Mouse (Mus musculus): ENCODE data around the gene Trnau1ap. TPM values are rescaled to one million over a fixed set of nuclear protein-coding genes. Genes with fewer than 3 reads are reported as not detected.

Trnau1ap gene
- 26.9 and 27.3 TPM in 2 replicates for polyA plus RNA-seq (2015; fragmentation: Nextera tagmentation; extraction: Ambion mirVana)

DNA sequence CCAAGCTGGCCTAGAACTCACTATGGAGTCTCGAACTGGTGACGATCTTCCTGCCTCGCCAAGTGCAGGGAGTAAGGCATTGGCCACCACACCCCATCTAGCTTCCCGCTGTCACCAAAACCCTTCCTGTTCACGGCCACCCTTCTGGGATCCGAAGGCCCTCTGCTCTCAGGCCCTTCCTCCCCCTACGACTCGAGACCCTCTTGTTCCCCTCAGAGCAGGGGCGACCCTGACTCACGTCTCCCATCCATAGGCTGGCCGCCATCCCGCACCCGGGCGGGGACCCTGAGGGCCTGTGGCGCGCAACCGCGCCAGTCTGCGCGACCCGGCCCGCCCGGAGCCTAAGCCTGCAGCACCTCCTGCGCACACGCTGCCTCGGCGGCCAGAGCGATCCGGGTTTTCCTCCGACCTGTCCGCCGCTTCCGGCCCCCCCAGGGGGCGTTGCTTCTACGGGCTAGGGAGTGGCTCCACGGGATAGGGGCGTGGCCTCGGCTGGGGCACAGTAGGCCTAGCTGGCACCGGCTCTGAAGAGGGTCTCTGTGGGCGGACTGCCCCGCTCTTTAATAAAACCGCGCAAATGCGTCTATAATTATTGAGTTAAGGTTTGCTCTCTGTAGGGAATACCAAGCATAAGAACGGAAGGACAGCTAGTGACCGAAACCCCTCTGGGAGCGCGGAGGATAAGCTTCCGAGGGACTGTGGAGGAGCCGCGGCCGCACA is at the start of gene Trnau1ap:
Gene Trnau1ap (minus strand): TSS at position 424 of the 720 bp plus-strand sequence.
- peak; percentile 96 for ATAC-seq (ENCODE audit: low read depth)
- H3K27ac ChIP-seq (ENCODE audit: low read length): peak within 1 kb of the TSS; percentile 85
- H3K27me3 ChIP-seq (ENCODE audit: control insufficient read depth, insufficient read depth, low read depth, low read length): no peaks in the 10 kb centered on the region
- peak within 1 kb of the TSS; percentile 93 for H3K4me2 ChIP-seq (ENCODE audit: low read depth, low read length)
- H3K4me3 ChIP-seq (ENCODE audit: low read depth, low read length): peak within 1 kb of the TSS; percentile 72
- H3K36me3 ChIP-seq (ENCODE audit: control insufficient read depth, insufficient read depth): peaks cover 28% of the 10 kb centered on the region
- peaks cover 20% of the 10 kb centered on the region for H3K4me1 ChIP-seq (ENCODE audit: control insufficient read depth, low read depth, low read length)
- H3K9ac ChIP-seq (ENCODE audit: low read depth, low read length): peak within 1 kb of the TSS; percentile 78
- under 1% methylated on average over 52 of the region's 52 CpGs for WGBS (ENCODE audit: insufficient replicate concordance)
- H3K9me3 ChIP-seq (replicated peaks; ENCODE audit: control insufficient read depth, low read length): no peaks in the 10 kb centered on the region

GRCm38 (mm10) chr4:132373820-132374219 is 44.5 kb upstream of the Trnau1ap start:
- Histone ChIP-seq H3K36me3 (ENCODE audit: control insufficient read depth, insufficient read depth) (peaks cover 26% of the 10 kb centered on the region), H3K4me2 (ENCODE audit: low read depth, low read length) (no peak overlapping the region), H3K9me3 (replicated peaks; ENCODE audit: control insufficient read depth, low read length) (no peaks in the 10 kb centered on the region), H3K9ac (ENCODE audit: low read depth, low read length) (no peak overlapping the region), H3K27ac (ENCODE audit: low read length) (no peak overlapping the region), H3K4me3 (ENCODE audit: low read depth, low read length) (no peak overlapping the region), H3K27me3 (ENCODE audit: control insufficient read depth, insufficient read depth, low read depth, low read length) (no peaks in the 10 kb centered on the region), H3K4me1 (ENCODE audit: control insufficient read depth, low read depth, low read length) (no peaks in the 10 kb centered on the region)
- no peak for ATAC-seq (ENCODE audit: low read depth)
- WGBS (ENCODE audit: insufficient replicate concordance): 80% methylated on average over 1 of the region's 1 CpGs

DNA sequence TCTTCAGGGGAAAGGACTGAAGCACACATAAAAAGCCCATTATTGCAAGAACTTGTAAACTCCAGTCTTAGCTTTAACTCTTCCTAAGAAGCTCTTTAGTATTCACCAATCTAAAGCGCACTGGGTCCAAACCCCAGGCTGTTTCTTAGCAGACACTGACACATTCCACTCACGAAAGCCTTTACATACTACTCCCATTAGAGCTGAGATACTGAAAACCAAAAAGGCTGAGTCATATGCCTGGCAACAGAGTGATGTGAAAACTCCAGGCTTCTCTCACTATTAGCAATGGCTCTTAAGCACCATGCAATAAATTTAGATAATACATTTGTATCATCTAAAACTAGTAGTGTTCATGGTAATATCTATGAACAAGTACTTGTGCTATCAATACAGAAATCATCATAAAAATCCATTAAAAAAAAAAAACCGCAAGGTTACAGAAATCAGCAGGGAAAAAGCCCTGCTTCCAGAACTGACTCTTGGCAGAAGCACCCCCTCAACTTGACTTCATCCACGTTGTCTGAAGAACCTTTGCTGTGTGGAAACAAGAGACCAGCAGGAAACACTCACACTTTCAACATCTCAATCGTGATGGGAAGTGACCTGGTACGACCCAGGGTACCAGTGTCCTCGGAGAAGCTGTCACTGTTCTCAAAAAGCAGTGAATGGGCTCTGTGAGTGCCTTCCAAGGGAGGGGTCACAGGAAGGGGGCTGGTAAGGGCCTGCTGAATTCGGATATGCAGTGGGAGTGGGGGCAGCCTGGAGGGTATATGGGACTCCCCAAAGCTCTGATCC is 40.8 kb upstream of the Trnau1ap start:
- Histone ChIP-seq H3K4me2 (ENCODE audit: low read depth, low read length) (no peak overlapping the region), H3K9ac (ENCODE audit: low read depth, low read length) (no peak overlapping the region), H3K9me3 (replicated peaks; ENCODE audit: control insufficient read depth, low read length) (no peaks in the 10 kb centered on the region), H3K27me3 (ENCODE audit: control insufficient read depth, insufficient read depth, low read depth, low read length) (no peaks in the 10 kb centered on the region), H3K36me3 (ENCODE audit: control insufficient read depth, insufficient read depth) (peaks cover 34% of the 10 kb centered on the region), H3K4me1 (ENCODE audit: control insufficient read depth, low read depth, low read length) (no peaks in the 10 kb centered on the region), H3K4me3 (ENCODE audit: low read depth, low read length) (no peak overlapping the region), H3K27ac (ENCODE audit: low read length) (no peak overlapping the region)
- no peak for ATAC-seq (ENCODE audit: low read depth)
- WGBS (ENCODE audit: insufficient replicate concordance): 78% methylated on average over 8 of the region's 8 CpGs

- Histone ChIP-seq H3K27me3 (ENCODE audit: control insufficient read depth, insufficient read depth, low read depth, low read length) (no peaks in the 10 kb centered on the region), H3K27ac (ENCODE audit: low read length) (no peak overlapping the region), H3K36me3 (ENCODE audit: control insufficient read depth, insufficient read depth) (peaks cover 42% of the 10 kb centered on the region), H3K4me1 (ENCODE audit: control insufficient read depth, low read depth, low read length) (no peaks in the 10 kb centered on the region), H3K4me2 (ENCODE audit: low read depth, low read length) (no peak overlapping the region), H3K9me3 (replicated peaks; ENCODE audit: control insufficient read depth, low read length) (no peaks in the 10 kb centered on the region), H3K4me3 (ENCODE audit: low read depth, low read length) (no peak overlapping the region), H3K9ac (ENCODE audit: low read depth, low read length) (no peak overlapping the region)
- WGBS (ENCODE audit: insufficient replicate concordance): 80% methylated on average over 18 of the region's 18 CpGs
- no peak for ATAC-seq (ENCODE audit: low read depth)
Measured at GRCm38 (mm10) chr4:132367480-132368201, 38.3 kb upstream of the Trnau1ap start.

- H3K27ac ChIP-seq (ENCODE audit: low read length): no peak overlapping the region
- no peak for ATAC-seq (ENCODE audit: low read depth)
- no peaks in the 10 kb centered on the region for H3K27me3 ChIP-seq (ENCODE audit: control insufficient read depth, insufficient read depth, low read depth, low read length)
- H3K4me1 ChIP-seq (ENCODE audit: control insufficient read depth, low read depth, low read length): no peaks in the 10 kb centered on the region
- no peak overlapping the region for H3K9ac ChIP-seq (ENCODE audit: low read depth, low read length)
- H3K36me3 ChIP-seq (ENCODE audit: control insufficient read depth, insufficient read depth): peaks cover 46% of the 10 kb centered on the region
- 84% methylated on average over 13 of the region's 13 CpGs for WGBS (ENCODE audit: insufficient replicate concordance)
- no peaks in the 10 kb centered on the region for H3K9me3 ChIP-seq (replicated peaks; ENCODE audit: control insufficient read depth, low read length)
- no peak overlapping the region for H3K4me2 ChIP-seq (ENCODE audit: low read depth, low read length)
- H3K4me3 ChIP-seq (ENCODE audit: low read depth, low read length): no peak overlapping the region
Measured at GRCm38 (mm10) chr4:132365450-132366060, 36.2 kb upstream of the Trnau1ap start.

- no peak overlapping the region for H3K27ac ChIP-seq (ENCODE audit: low read length)
- H3K27me3 ChIP-seq (ENCODE audit: control insufficient read depth, insufficient read depth, low read depth, low read length): no peaks in the 10 kb centered on the region
- H3K9ac ChIP-seq (ENCODE audit: low read depth, low read length): no peak overlapping the region
- WGBS (ENCODE audit: insufficient replicate concordance): 92% methylated on average over 11 of the region's 11 CpGs
- no peaks in the 10 kb centered on the region for H3K4me1 ChIP-seq (ENCODE audit: control insufficient read depth, low read depth, low read length)
- peaks cover 48% of the 10 kb centered on the region for H3K36me3 ChIP-seq (ENCODE audit: control insufficient read depth, insufficient read depth)
- no peak overlapping the region for H3K4me2 ChIP-seq (ENCODE audit: low read depth, low read length)
- H3K9me3 ChIP-seq (replicated peaks; ENCODE audit: control insufficient read depth, low read length): no peaks in the 10 kb centered on the region
- H3K4me3 ChIP-seq (ENCODE audit: low read depth, low read length): no peak overlapping the region
- ATAC-seq (ENCODE audit: low read depth): no peak
Measured at GRCm38 (mm10) chr4:132363487-132363886, 34.1 kb upstream of the Trnau1ap start.

DNA sequence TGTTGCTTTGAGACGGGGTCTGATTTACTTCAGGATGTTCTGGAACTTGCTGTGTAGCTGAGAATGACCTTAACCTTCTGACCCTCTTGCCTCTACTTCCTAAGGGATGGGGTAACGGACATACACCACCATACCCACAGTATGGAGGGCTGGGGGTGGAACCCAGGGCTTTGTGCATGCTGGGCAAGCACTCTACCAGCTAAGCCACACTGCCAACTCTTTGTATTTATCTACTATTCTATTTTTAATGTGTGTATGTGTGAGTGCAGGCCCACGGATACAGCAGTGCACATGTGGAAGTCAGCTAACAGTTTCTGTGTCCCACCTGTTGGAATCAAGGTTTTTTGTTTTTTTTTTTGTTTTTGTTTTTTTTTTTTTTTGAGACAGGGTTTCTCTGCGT is 30.2 kb upstream of the Trnau1ap start:
- H3K27ac ChIP-seq (ENCODE audit: low read length): no peak overlapping the region

GRCm38 (mm10) chr4:132356170-132356569 is 26.8 kb upstream of the Trnau1ap start:
- Histone ChIP-seq H3K4me2 (ENCODE audit: low read depth, low read length) (peak overlapping the region; percentile 41), H3K27ac (ENCODE audit: low read length) (peak overlapping the region; percentile 75), H3K9me3 (replicated peaks; ENCODE audit: control insufficient read depth, low read length) (no peaks in the 10 kb centered on the region), H3K4me3 (ENCODE audit: low read depth, low read length) (no peak overlapping the region), H3K27me3 (ENCODE audit: control insufficient read depth, insufficient read depth, low read depth, low read length) (no peaks in the 10 kb centered on the region), H3K9ac (ENCODE audit: low read depth, low read length) (0 out of 2 replicates have a peak overlapping the region, but pooled peaks have one; percentile 35), H3K36me3 (ENCODE audit: control insufficient read depth, insufficient read depth) (peaks cover 35% of the 10 kb centered on the region), H3K4me1 (ENCODE audit: control insufficient read depth, low read depth, low read length) (peaks cover 41% of the 10 kb centered on the region)
- ATAC-seq (ENCODE audit: low read depth): peak; percentile 82
- WGBS (ENCODE audit: insufficient replicate concordance): 33% methylated on average over 12 of the region's 12 CpGs

More for the DNA sequence above, 30.2 kb upstream of the Trnau1ap start:
- Histone ChIP-seq H3K4me1 (ENCODE audit: control insufficient read depth, low read depth, low read length) (peaks cover 22% of the 10 kb centered on the region), H3K4me3 (ENCODE audit: low read depth, low read length) (no peak overlapping the region), H3K9ac (ENCODE audit: low read depth, low read length) (no peak overlapping the region), H3K4me2 (ENCODE audit: low read depth, low read length) (no peak overlapping the region), H3K9me3 (replicated peaks; ENCODE audit: control insufficient read depth, low read length) (no peaks in the 10 kb centered on the region), H3K27me3 (ENCODE audit: control insufficient read depth, insufficient read depth, low read depth, low read length) (no peaks in the 10 kb centered on the region), H3K36me3 (ENCODE audit: control insufficient read depth, insufficient read depth) (peaks cover 40% of the 10 kb centered on the region)
- ATAC-seq (ENCODE audit: low read depth): no peak
- WGBS (ENCODE audit: insufficient replicate concordance): 68% methylated on average over 4 of the region's 4 CpGs
